Mouse (Mus musculus): ENCODE results near the gene Col6a3.

DNA sequence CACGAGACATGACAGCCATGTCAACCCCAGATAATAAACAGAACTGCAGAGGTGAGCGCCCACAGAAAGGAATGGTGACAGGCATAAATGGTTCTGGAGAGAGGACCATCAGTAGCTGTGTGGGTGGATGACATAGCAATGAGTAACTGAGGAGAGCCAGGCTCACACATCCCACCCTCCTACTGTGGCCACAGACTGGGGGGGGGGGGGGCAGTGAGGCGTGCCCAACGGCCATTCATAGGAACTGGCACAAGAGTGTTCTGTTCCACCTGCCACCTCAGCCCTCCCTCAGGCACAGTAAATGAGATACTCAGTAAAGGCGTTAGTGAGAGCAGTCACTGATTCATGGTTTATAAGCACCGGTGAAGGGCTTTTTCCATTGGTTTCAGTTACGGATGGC is 23.0 kb upstream of the Col6a3 start:
- TF ChIP-seq CTCF (IDR thresholded peaks at IDR 0.05; ENCODE audit: control insufficient read depth, insufficient read depth, low read length): no peak
- no peak for TF ChIP-seq POLR2A (IDR thresholded peaks at IDR 0.05; ENCODE audit: borderline replicate concordance, control insufficient read depth, low read depth, low read length)

Measured in bone marrow, adult 2 months (tissue).